Mouse (Mus musculus): ENCODE measurements around the gene Rbp7.

- no peak for TF ChIP-seq GATA1 (IDR thresholded peaks at IDR 0.05; ENCODE audit: low read length)
- no peak for TF ChIP-seq TAL1 (IDR thresholded peaks at IDR 0.05; ENCODE audit: low read length)
These were observed 49.9 kb downstream of the Rbp7 start for GRCm38 (mm10) chr4:149404640-149405465.
